Comparison of ENCODE assay signal across 16 mouse cellular contexts in the genomic region with DNA sequence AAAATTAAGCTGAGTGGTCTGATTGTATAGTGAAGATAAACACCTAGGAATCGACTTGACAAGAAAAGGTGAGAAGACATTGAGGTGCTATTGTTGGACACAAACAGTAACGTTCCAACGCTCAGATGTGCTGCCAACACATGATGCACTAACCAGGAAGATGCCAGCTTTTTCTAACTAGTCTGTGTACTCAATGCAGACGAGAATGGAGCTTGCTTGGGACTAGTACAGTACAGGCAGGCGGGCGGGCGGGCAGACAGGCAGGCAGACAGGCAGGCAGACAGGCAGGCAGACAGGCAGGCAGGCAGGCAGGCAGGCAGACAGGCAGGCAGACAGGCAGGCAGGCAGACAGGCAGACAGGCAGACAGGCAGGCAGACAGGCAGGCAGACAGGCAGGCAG. TPM values are rescaled to one million over a fixed set of nuclear protein-coding genes. Genes with fewer than 3 reads are reported as not detected.
"Had no signal": no experiment of that assay in that cellular context is flagged by ENCODE, and none has a peak within 500 bp of the region (broad histone marks: within the 10 kb centered on the region; RNA-seq: fewer than 3 reads in every experiment).

No protein-coding gene starts in this region.

RNA-seq across cellular contexts. Expression of gene Tuba3a, which starts 18.6 kb away (rescaled TPM):
- total RNA-seq: heart, postnatal 10 days; heart, postnatal 14 days; heart, postnatal 25 days; heart, postnatal 36 days; heart, postnatal 4 days; hematopoietic stem cell, adult 5-6 weeks; hindbrain, postnatal 0 days; layer of hippocampus, adult 18-20 months; layer of hippocampus, adult 2 months; layer of hippocampus, postnatal 10 days; layer of hippocampus, postnatal 14 days; layer of hippocampus, postnatal 25 days; layer of hippocampus, postnatal 36 days; left cerebral cortex, adult 18-20 months; left cerebral cortex, adult 2 months; left cerebral cortex, adult 8-10 months had no signal
